ENCODE assay signal across 8 mouse cellular contexts in the genomic region with DNA sequence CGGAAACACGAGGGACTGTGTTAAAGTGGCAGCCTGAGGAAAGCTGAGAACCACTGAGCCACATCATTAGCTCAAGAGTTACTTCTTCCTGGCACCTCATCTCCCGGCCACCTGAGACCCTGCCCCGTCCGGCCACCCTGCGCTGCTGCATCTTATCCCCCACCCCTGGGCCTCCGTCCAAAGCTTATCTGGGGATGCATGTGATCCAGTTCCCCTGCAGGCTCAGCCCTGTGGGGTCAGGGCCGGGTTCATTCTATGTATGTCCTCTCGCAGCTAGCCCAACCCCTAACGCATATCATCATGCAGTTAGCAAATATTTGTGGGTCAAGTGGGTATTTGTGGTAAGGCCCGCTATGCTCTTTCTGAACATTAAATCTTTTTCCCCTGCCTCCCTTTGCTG. TPM values are rescaled to one million over a fixed set of nuclear protein-coding genes. Genes with fewer than 3 reads are reported as not detected.
DNase-seq lines count a peak whose midpoint lies in the region; ATAC-seq and TF ChIP-seq lines count a peak whose summit lies in the region.

No protein-coding gene starts in this region.

- H3K9ac ChIP-seq in hindbrain, embryonic 11.5 days (ENCODE audit: low read depth, low read length) = 0 out of 2 replicates have a peak overlapping the region, but pooled peaks have one; percentile 15
- no peak overlapping the region for H3K9ac ChIP-seq in hindbrain, embryonic 16.5 days (ENCODE audit: low read depth, low read length)
- peak overlapping the region; percentile 3 for H3K9ac ChIP-seq in heart, adult 2 months (ENCODE audit: low read depth, low read length)
- peak overlapping the region; percentile 31 for H3K9ac ChIP-seq in liver, embryonic 11.5 days (ENCODE audit: low read depth, low read length)

- H3K9me3 ChIP-seq in hindbrain, embryonic 11.5 days (ENCODE audit: control insufficient read depth, low read length) = no peaks in the 10 kb centered on the region
- H3K9me3 ChIP-seq in hindbrain, embryonic 16.5 days (ENCODE audit: control insufficient read depth, low read length) = no peaks in the 10 kb centered on the region
- no peaks in the 10 kb centered on the region for H3K9me3 ChIP-seq in G1E (replicated peaks)
- H3K9me3 ChIP-seq in liver, embryonic 11.5 days (ENCODE audit: control insufficient read depth, low read length) = no peaks in the 10 kb centered on the region

- no peak for TF ChIP-seq EP300 in heart, adult 2 months (IDR thresholded peaks at IDR 0.05; ENCODE audit: insufficient read depth, low read depth, low read length)

- WGBS in hindbrain, embryonic 11.5 days = 61% methylated on average over 11 of the region's 11 CpGs
- WGBS in hindbrain, embryonic 16.5 days = 64% methylated on average over 11 of the region's 11 CpGs
- 24% methylated on average over 11 of the region's 11 CpGs for WGBS in heart, adult 2 months
- whole genome bisulfite sequencing in liver, embryonic 11.5 days = 30% methylated on average over 11 of the region's 11 CpGs
- WGBS in thymus, adult 2 months = 88% methylated on average over 11 of the region's 11 CpGs

- H3K27ac ChIP-seq in hindbrain, embryonic 11.5 days (ENCODE audit: low read depth, low read length) = no peak overlapping the region
- H3K27ac ChIP-seq in hindbrain, embryonic 16.5 days (ENCODE audit: low read depth, low read length) = no peak overlapping the region
- H3K27ac ChIP-seq in heart, adult 2 months = peak overlapping the region; percentile 91
- peak overlapping the region; percentile 65 for H3K27ac ChIP-seq in liver, embryonic 11.5 days (ENCODE audit: low read depth, low read length)
- no peak overlapping the region for H3K27ac ChIP-seq in thymus, adult 2 months (ENCODE audit: control insufficient read depth, insufficient read depth, low read length)

- 0 out of 2 replicates have a peak, but pooled peaks cover 1% of the 10 kb centered on the region for H3K79me2 ChIP-seq in heart, adult 2 months (replicated peaks; ENCODE audit: control insufficient read depth, insufficient read depth, low read length)

- no peak overlapping the region for H3K4me2 ChIP-seq in hindbrain, embryonic 11.5 days (replicated peaks; ENCODE audit: low read depth, low read length)
- H3K4me2 ChIP-seq in hindbrain, embryonic 16.5 days (ENCODE audit: low read length) = no peak overlapping the region
- peak overlapping the region; percentile 52 for H3K4me2 ChIP-seq in liver, embryonic 11.5 days

- DNase-seq in hindbrain, embryonic 11.5 days (ENCODE audit: low spot score) = no peak
- DNase-seq in G1E (ENCODE audit: low spot score) = peak; percentile 31
- peak; percentile 55 to 57 for DNase-seq in heart, adult 2 months
- peak; percentile 54 for DNase-seq in liver, embryonic 11.5 days (ENCODE audit: low spot score)
- DNase-seq in right cerebral cortex, postnatal 10 days (ENCODE audit: low spot score in 2 of 2) = no peak
- DNase-seq in thymus, adult 2 months = no peak
- DNase-seq in layer of hippocampus, adult 11-12 months (ENCODE audit: low spot score) = no peak

- H3K36me3 ChIP-seq in hindbrain, embryonic 11.5 days (ENCODE audit: control insufficient read depth, insufficient read depth, low read length) = no peaks in the 10 kb centered on the region
- no peaks in the 10 kb centered on the region for H3K36me3 ChIP-seq in hindbrain, embryonic 16.5 days (ENCODE audit: control insufficient read depth, insufficient read depth, low read length)
- H3K36me3 ChIP-seq in G1E (replicated peaks) = peaks cover 40% of the 10 kb centered on the region
- H3K36me3 ChIP-seq in heart, adult 2 months (ENCODE audit: control insufficient read depth, insufficient read depth, low read length) = peaks cover 2% of the 10 kb centered on the region
- no peaks in the 10 kb centered on the region for H3K36me3 ChIP-seq in liver, embryonic 11.5 days (ENCODE audit: control insufficient read depth, insufficient read depth, low read length)
- no peaks in the 10 kb centered on the region for H3K36me3 ChIP-seq in thymus, adult 2 months (ENCODE audit: control insufficient read depth, insufficient read depth, low read length)

- ATAC-seq in hindbrain, embryonic 11.5 days (ENCODE audit: low FRiP score) = no peak
- ATAC-seq in hindbrain, embryonic 16.5 days = no peak
- ATAC-seq in G1E (ENCODE audit: extremely low read depth, insufficient number of reproducible peaks, low FRiP score, poor library complexity, severe bottlenecking) = peak; percentile 18; the same call in 1 of the 2 replicates
- ATAC-seq in liver, embryonic 11.5 days (replicated peaks; ENCODE audit: low FRiP score) = peak; percentile 47

- no peaks in the 10 kb centered on the region for H3K4me1 ChIP-seq in hindbrain, embryonic 11.5 days (replicated peaks; ENCODE audit: control insufficient read depth, insufficient read depth, low read length)
- H3K4me1 ChIP-seq in hindbrain, embryonic 16.5 days (ENCODE audit: control insufficient read depth, insufficient read depth, low read depth, low read length) = peaks cover 11% of the 10 kb centered on the region
- peaks cover 56% of the 10 kb centered on the region for H3K4me1 ChIP-seq in G1E (ENCODE audit: insufficient read depth, low read depth, low read length)
- H3K4me1 ChIP-seq in heart, adult 2 months (ENCODE audit: control insufficient read depth, insufficient read depth, low read length) = peaks cover 3% of the 10 kb centered on the region
- H3K4me1 ChIP-seq in liver, embryonic 11.5 days (replicated peaks; ENCODE audit: control insufficient read depth, insufficient read depth, low read length) = peaks cover 49% of the 10 kb centered on the region
- H3K4me1 ChIP-seq in thymus, adult 2 months (replicated peaks; ENCODE audit: control insufficient read depth, insufficient read depth, low read length) = peaks cover 3% of the 10 kb centered on the region

- intact Hi-C loops in heart, adult 2 months (cut with DNase I) = loop anchor here (10.0 kb wide), 1 partner anchor 224 kb away; the partner anchor contains the start of gene Sfswap

- TF ChIP-seq POLR2A in heart, adult 2 months (IDR thresholded peaks at IDR 0.05; ENCODE audit: insufficient read depth, low read depth, low read length) = peak; percentile 42; the same call in 1 of the 2 replicates
- TF ChIP-seq POLR2A in thymus, adult 2 months (IDR thresholded peaks at IDR 0.05; ENCODE audit: control insufficient read depth, extremely low read depth, insufficient read depth, low read length, poor library complexity) = no peak

- no peaks in the 10 kb centered on the region for H3K27me3 ChIP-seq in hindbrain, embryonic 11.5 days (ENCODE audit: control insufficient read depth, insufficient read depth, low read length)
- H3K27me3 ChIP-seq in hindbrain, embryonic 16.5 days (replicated peaks; ENCODE audit: control insufficient read depth, insufficient read depth, low read length) = no peaks in the 10 kb centered on the region
- H3K27me3 ChIP-seq in G1E (ENCODE audit: insufficient read depth, low read length) = no peaks in the 10 kb centered on the region
- H3K27me3 ChIP-seq in heart, adult 2 months (ENCODE audit: control insufficient read depth, insufficient read depth, low read length) = no peaks in the 10 kb centered on the region
- no peaks in the 10 kb centered on the region for H3K27me3 ChIP-seq in liver, embryonic 11.5 days (replicated peaks; ENCODE audit: control insufficient read depth, insufficient read depth, low read length)
- no peaks in the 10 kb centered on the region for H3K27me3 ChIP-seq in thymus, adult 2 months (ENCODE audit: control insufficient read depth, insufficient read depth, low read length)

- TF ChIP-seq CTCF in G1E (IDR thresholded peaks at IDR 0.05; ENCODE audit: low read depth, low read length) = no peak
- TF ChIP-seq CTCF in heart, adult 2 months (IDR thresholded peaks at IDR 0.05) = no peak
- TF ChIP-seq CTCF in thymus, adult 2 months (IDR thresholded peaks at IDR 0.05; ENCODE audit: borderline replicate concordance, control insufficient read depth, extremely low read depth, insufficient read depth, low read length, poor library complexity) = no peak

- H3K4me3 ChIP-seq in hindbrain, embryonic 11.5 days (ENCODE audit: low read depth, low read length) = no peak overlapping the region
- no peak overlapping the region for H3K4me3 ChIP-seq in hindbrain, embryonic 16.5 days (ENCODE audit: low read length)
- H3K4me3 ChIP-seq in G1E (ENCODE audit: low read depth, low read length) = peak overlapping the region; percentile 66; the same call in 1 of the 2 replicates
- H3K4me3 ChIP-seq in heart, adult 2 months = no peak overlapping the region; the same call in 1 of the 2 replicates
- no peak overlapping the region; the same call in 1 of the 2 replicates for H3K4me3 ChIP-seq in liver, embryonic 11.5 days (ENCODE audit: low read depth, low read length)
- no peak overlapping the region for H3K4me3 ChIP-seq in thymus, adult 2 months (ENCODE audit: control insufficient read depth, insufficient read depth, low read length)

RNA-seq across cellular contexts. Expression of gene Nipsnap2, which starts 4.4 kb away (rescaled TPM):
- 82.1 and 85.7 TPM in 2 replicates for polyA plus RNA-seq in hindbrain, embryonic 11.5 days (2014; fragmentation: Nextera tagmentation; extraction: Ambion mirVana)
- 96.4 and 98.7 TPM in 2 replicates for polyA plus RNA-seq in hindbrain, embryonic 16.5 days (2015; fragmentation: Nextera tagmentation; extraction: Ambion mirVana)
- 76.7 and 101 TPM in 2 replicates for total RNA-seq in G1E (2014; fragmentation: Nextera tagmentation)
- 59.9 TPM in 2 replicates for total RNA-seq in G1E (2017)
- 41.5 and 56.0 TPM in 2 replicates for polyA plus RNA-seq in G1E (2012)
- total RNA-seq in heart, adult 2 months (2021) = 100 to 1,000 TPM; 785 to 948 TPM
- 462 and 670 TPM in 2 replicates for polyA plus RNA-seq in heart, adult 2 months (2012; rRNA removed)
- polyA plus RNA-seq in liver, embryonic 11.5 days (2014; fragmentation: Nextera tagmentation; extraction: Ambion mirVana) = 58.7 and 58.9 TPM in 2 replicates
- polyA plus RNA-seq in thymus, adult 2 months (2012; rRNA removed) = 31.5 and 45.9 TPM in 2 replicates

RNA-seq across cellular contexts. Expression of gene Mrps17, which starts 14.0 kb away (rescaled TPM):
- 167 and 186 TPM in 2 replicates for polyA plus RNA-seq in hindbrain, embryonic 11.5 days (2014; fragmentation: Nextera tagmentation; extraction: Ambion mirVana)
- polyA plus RNA-seq in hindbrain, embryonic 16.5 days (2015; fragmentation: Nextera tagmentation; extraction: Ambion mirVana) = 171 and 176 TPM in 2 replicates
- 138 and 144 TPM in 2 replicates for total RNA-seq in G1E (2014; fragmentation: Nextera tagmentation)
- 146 and 158 TPM in 2 replicates for total RNA-seq in G1E (2017)
- 17.0 and 42.2 TPM in 2 replicates for polyA plus RNA-seq in G1E (2012)
- 10 to 100 TPM; 76.8 to 86.4 TPM for total RNA-seq in heart, adult 2 months (2021)
- 107 and 130 TPM in 2 replicates for polyA plus RNA-seq in heart, adult 2 months (2012; rRNA removed)
- polyA plus RNA-seq in liver, embryonic 11.5 days (2014; fragmentation: Nextera tagmentation; extraction: Ambion mirVana) = 209 and 221 TPM in 2 replicates
- 66.5 and 83.5 TPM in 2 replicates for polyA plus RNA-seq in thymus, adult 2 months (2012; rRNA removed)

RNA-seq across cellular contexts. Expression of gene Sept14, which starts 21.0 kb away (rescaled TPM):
- polyA plus RNA-seq in hindbrain, embryonic 11.5 days (2014; fragmentation: Nextera tagmentation; extraction: Ambion mirVana) = not detected in 2 replicates
- not detected in 2 replicates for polyA plus RNA-seq in hindbrain, embryonic 16.5 days (2015; fragmentation: Nextera tagmentation; extraction: Ambion mirVana)
- total RNA-seq in G1E (2014; fragmentation: Nextera tagmentation) (not detected in 2 replicates), G1E (2017) (not detected in 2 replicates)
- not detected in 2 replicates for polyA plus RNA-seq in G1E (2012)
- total RNA-seq in heart, adult 2 months (2021) = not detected
- polyA plus RNA-seq in heart, adult 2 months (2012; rRNA removed) = not detected in 2 replicates
- not detected in 2 replicates for polyA plus RNA-seq in liver, embryonic 11.5 days (2014; fragmentation: Nextera tagmentation; extraction: Ambion mirVana)
- polyA plus RNA-seq in thymus, adult 2 months (2012; rRNA removed) = 0.11 TPM in 1 of 2 replicates, not detected in the other

RNA-seq across cellular contexts. Expression of gene Psph, which starts 58.0 kb away (rescaled TPM):
- polyA plus RNA-seq in hindbrain, embryonic 11.5 days (2014; fragmentation: Nextera tagmentation; extraction: Ambion mirVana) = 39.8 and 40.0 TPM in 2 replicates
- polyA plus RNA-seq in hindbrain, embryonic 16.5 days (2015; fragmentation: Nextera tagmentation; extraction: Ambion mirVana) = 35.2 and 42.4 TPM in 2 replicates
- total RNA-seq in G1E (2014; fragmentation: Nextera tagmentation) (21.0 and 25.1 TPM in 2 replicates), G1E (2017) (17.9 and 22.2 TPM in 2 replicates)
- 14.5 and 47.5 TPM in 2 replicates for polyA plus RNA-seq in G1E (2012)
- total RNA-seq in heart, adult 2 months (2021) = 1 to 10 TPM; 6.0 to 8.7 TPM
- polyA plus RNA-seq in heart, adult 2 months (2012; rRNA removed) = 7.7 and 11.4 TPM in 2 replicates
- polyA plus RNA-seq in liver, embryonic 11.5 days (2014; fragmentation: Nextera tagmentation; extraction: Ambion mirVana) = 120 and 129 TPM in 2 replicates
- 32.9 and 36.8 TPM in 2 replicates for polyA plus RNA-seq in thymus, adult 2 months (2012; rRNA removed)

RNA-seq across cellular contexts. Expression of gene Zfp11, which starts 59.4 kb away (rescaled TPM):
- 7.4 and 7.5 TPM in 2 replicates for polyA plus RNA-seq in hindbrain, embryonic 11.5 days (2014; fragmentation: Nextera tagmentation; extraction: Ambion mirVana)
- 7.1 and 7.7 TPM in 2 replicates for polyA plus RNA-seq in hindbrain, embryonic 16.5 days (2015; fragmentation: Nextera tagmentation; extraction: Ambion mirVana)
- 3.1 and 3.7 TPM in 2 replicates for total RNA-seq in G1E (2014; fragmentation: Nextera tagmentation)
- total RNA-seq in G1E (2017) = 1.4 TPM in 2 replicates
- polyA plus RNA-seq in G1E (2012) = 0.03 and 0.10 TPM in 2 replicates
- 1 to 10 TPM; 2.5 to 3.1 TPM for total RNA-seq in heart, adult 2 months (2021)
- 1.7 and 4.0 TPM in 2 replicates for polyA plus RNA-seq in heart, adult 2 months (2012; rRNA removed)
- 3.2 and 3.7 TPM in 2 replicates for polyA plus RNA-seq in liver, embryonic 11.5 days (2014; fragmentation: Nextera tagmentation; extraction: Ambion mirVana)
- 1.1 and 1.4 TPM in 2 replicates for polyA plus RNA-seq in thymus, adult 2 months (2012; rRNA removed)

Comparison
In these comparisons a context has a peak if more than half of its experiments do, and no peak if none do; other contexts are left out.
1. ATAC-seq: peak in G1E (single experiment) and liver, embryonic 11.5 days (single experiment); none in hindbrain, embryonic 11.5 days (single experiment) and hindbrain, embryonic 16.5 days (single experiment).
2. DNase-seq: peak in G1E (single experiment), heart, adult 2 months (2 of 2) and liver, embryonic 11.5 days (single experiment); none in hindbrain, embryonic 11.5 days (single experiment), right cerebral cortex, postnatal 10 days (0 of 2), thymus, adult 2 months (single experiment) and layer of hippocampus, adult 11-12 months (single experiment).
3. H3K27ac ChIP-seq: peak in heart, adult 2 months (single experiment) and liver, embryonic 11.5 days (single experiment); none in hindbrain, embryonic 11.5 days (single experiment), hindbrain, embryonic 16.5 days (single experiment) and thymus, adult 2 months (single experiment).